Mouse (Mus musculus): ENCODE results near the gene 1190005I06Rik. TPM values are rescaled to one million over a fixed set of nuclear protein-coding genes. Genes with fewer than 3 reads are reported as not detected.
"Not testable (repeated sequence)": the region's sequence is repeated elsewhere in the genome, so short reads cannot be mapped to it uniquely, and the experiment has no call there.

1190005I06Rik gene
- total RNA-seq, 2 experiments from 2014 or later, result 0.77 to 1.0 TPM

- peak; percentile 62 for TF ChIP-seq CTCF (IDR thresholded peaks at IDR 0.05)
- not testable (repeated sequence) for H3K4me3 ChIP-seq, H3K27ac ChIP-seq
- DNase-seq, result peak; percentile 61
- intact Hi-C loops (cut with DNase I), result loop anchor here (5.0 kb wide), 1 partner anchor 57 kb away; the partner anchor contains the start of gene Irf8
These were observed 33.0 kb upstream of the 1190005I06Rik start for GRCm38 (mm10) chr8:120680405-120680804.

- DNase-seq, result no peak
- no peak overlapping the region for H3K4me3 ChIP-seq
- H3K27ac ChIP-seq, result no peak overlapping the region
- TF ChIP-seq CTCF (IDR thresholded peaks at IDR 0.05), result no peak
- intact Hi-C loops (cut with DNase I), result loop anchor here (5.0 to 10.0 kb wide), 2 partner anchors 57 to 425 kb away; partner anchors contain the start of genes Irf8 and Mthfsd
These were observed 32.4 kb upstream of the 1190005I06Rik start for GRCm38 (mm10) chr8:120679629-120680387.

GRCm38 (mm10) chr8:120678447-120678846 is 31.0 kb upstream of the 1190005I06Rik start:
- DNase-seq, result peak; percentile 91

GRCm38 (mm10) chr8:120675718-120676117 is 28.3 kb upstream of the 1190005I06Rik start:
- TF ChIP-seq CTCF (IDR thresholded peaks at IDR 0.05), result no peak
- intact Hi-C loops (cut with DNase I), result loop anchor here (10.0 kb wide), 1 partner anchor 429 kb away; the partner anchor contains the start of gene Mthfsd
- Histone ChIP-seq H3K4me3 (no peak overlapping the region), H3K27ac (no peak overlapping the region)
- no peak for DNase-seq

More at GRCm38 (mm10) chr8:120678447-120678846, 31.0 kb upstream of the 1190005I06Rik start:
- no peak overlapping the region for H3K27ac ChIP-seq
- intact Hi-C loops (cut with DNase I), result loop anchor here (1.0 to 10.0 kb wide), 3 partner anchors 118 to 426 kb away; partner anchors contain the start of gene Mthfsd
- H3K4me3 ChIP-seq, result no peak overlapping the region
- no peak; the same call in none of the 2 replicates for TF ChIP-seq CTCF (IDR thresholded peaks at IDR 0.05)

GRCm38 (mm10) chr8:120673298-120673697 is 25.9 kb upstream of the 1190005I06Rik start:
- H3K4me3 ChIP-seq, result peak overlapping the region; percentile 19; the same call in 1 of the 2 replicates
- no peak for DNase-seq
- intact Hi-C loops (cut with DNase I), result loop anchor here (10.0 kb wide), 1 partner anchor 432 kb away; the partner anchor contains the start of gene Mthfsd
- TF ChIP-seq CTCF (IDR thresholded peaks at IDR 0.05), result no peak
- H3K27ac ChIP-seq, result no peak overlapping the region

GRCm38 (mm10) chr8:120672626-120673229 is 25.3 kb upstream of the 1190005I06Rik start:
- intact Hi-C loops (cut with DNase I), result loop anchor here (10.0 kb wide), 1 partner anchor 432 kb away; the partner anchor contains the start of gene Mthfsd
- TF ChIP-seq CTCF (IDR thresholded peaks at IDR 0.05), result no peak
- no peak for DNase-seq
- H3K27ac ChIP-seq, result no peak overlapping the region
- H3K4me3 ChIP-seq, result peak overlapping the region; percentile 19; the same call in 1 of the 2 replicates

- no peak for DNase-seq
- no peak for TF ChIP-seq CTCF (IDR thresholded peaks at IDR 0.05)
- Histone ChIP-seq H3K4me3 (peak overlapping the region; percentile 15), H3K27ac (no peak overlapping the region)
- intact Hi-C loops (cut with DNase I), result loop anchor here (10.0 kb wide), 1 partner anchor 433 kb away; the partner anchor contains the start of gene Mthfsd
These were observed 24.3 kb upstream of the 1190005I06Rik start for GRCm38 (mm10) chr8:120671775-120672174.

- Histone ChIP-seq H3K4me3 (peak within 1 kb of the TSS; percentile 85), H3K27ac (peak within 1 kb of the TSS; percentile 98)
- no peak for TF ChIP-seq CTCF (IDR thresholded peaks at IDR 0.05)
- intact Hi-C loops (cut with DNase I), result no loop called here
- DNase-seq, result peak; percentile 70
These were observed 21.0 kb upstream of the 1190005I06Rik start, which contains the start of gene Emc8 for GRCm38 (mm10) chr8:120668374-120668905. TSS of gene Emc8 (minus strand) at chr8:120668573.

GRCm38 (mm10) chr8:120667561-120668373 is 20.3 kb upstream of the 1190005I06Rik start, which contains the start of the genes Gm27021 and Cox4i1:
TSS of gene Gm27021 (minus strand) at chr8:120668079.
TSS of gene Cox4i1 (plus strand) at chr8:120668222.
- H3K27ac ChIP-seq, result peak within 1 kb of the TSS; percentile 98
- peak within 1 kb of the TSS; percentile 85 for H3K4me3 ChIP-seq
- TF ChIP-seq CTCF (IDR thresholded peaks at IDR 0.05), result no peak; the same call in 1 of the 2 replicates
- intact Hi-C loops (cut with DNase I), result no loop called here
- peak; percentile 96 for DNase-seq

- H3K4me3 ChIP-seq, result peak overlapping the region; percentile 85
- H3K27ac ChIP-seq, result peak overlapping the region; percentile 98
- intact Hi-C loops (cut with DNase I), result no loop called here
- TF ChIP-seq CTCF (IDR thresholded peaks at IDR 0.05), result no peak
- no peak for DNase-seq
These were observed 19.5 kb upstream of the 1190005I06Rik start for GRCm38 (mm10) chr8:120666807-120667470.

Measured in gastrocnemius, adult 2 months (tissue).